Mouse (Mus musculus): ENCODE measurements around the gene Arhgef25. TPM values are rescaled to one million over a fixed set of nuclear protein-coding genes. Genes with fewer than 3 reads are reported as not detected.

The Arhgef25 gene
- 29.1 and 36.7 TPM in 2 replicates for polyA plus RNA-seq (2012; rRNA removed)

GRCm38 (mm10) chr10:127189651-127190381 is at the start of gene Arhgef25:
Gene Arhgef25, minus strand, starts transcription at chr10:127190083.
- Histone ChIP-seq H3K4me3 (replicated peaks; ENCODE audit: extremely low read depth, low read depth, low read length) (peak within 1 kb of the TSS; percentile 54), H3K4me1 (ENCODE audit: control insufficient read depth, insufficient read depth, low read length) (peaks cover 2% of the 10 kb centered on the region)
- DNase-seq, result peak; percentile 49
- 0 out of 2 replicates have a peak, but pooled peaks have one; percentile 7 for TF ChIP-seq POLR2A (IDR thresholded peaks at IDR 0.05; ENCODE audit: borderline replicate concordance, extremely low read depth, low read depth, low read length)
- TF ChIP-seq CTCF (IDR thresholded peaks at IDR 0.05; ENCODE audit: insufficient read depth, low read length), result no peak
- WGBS, result 12% methylated on average over 35 of the region's 35 CpGs

GRCm38 (mm10) chr10:127238241-127238824 is 48.5 kb upstream of the Arhgef25 start:
- H3K4me3 ChIP-seq (replicated peaks; ENCODE audit: extremely low read depth, low read depth, low read length), result no peak overlapping the region
- WGBS, result 69% methylated on average over 18 of the region's 18 CpGs
- DNase-seq, result no peak
- no peaks in the 10 kb centered on the region for H3K4me1 ChIP-seq (ENCODE audit: control insufficient read depth, insufficient read depth, low read length)
- TF ChIP-seq POLR2A (IDR thresholded peaks at IDR 0.05; ENCODE audit: borderline replicate concordance, extremely low read depth, low read depth, low read length) (no peak), CTCF (IDR thresholded peaks at IDR 0.05; ENCODE audit: insufficient read depth, low read length) (no peak)

- H3K4me3 ChIP-seq (replicated peaks; ENCODE audit: extremely low read depth, low read depth, low read length), result no peak overlapping the region
- DNase-seq, result no peak
- H3K4me1 ChIP-seq (ENCODE audit: control insufficient read depth, insufficient read depth, low read length), result no peaks in the 10 kb centered on the region
- TF ChIP-seq POLR2A (IDR thresholded peaks at IDR 0.05; ENCODE audit: borderline replicate concordance, extremely low read depth, low read depth, low read length) (no peak), CTCF (IDR thresholded peaks at IDR 0.05; ENCODE audit: insufficient read depth, low read length) (no peak)
- WGBS, result 44% methylated on average over 9 of the region's 9 CpGs
Observed at GRCm38 (mm10) chr10:127236541-127236940, 46.7 kb upstream of the Arhgef25 start.

DNA sequence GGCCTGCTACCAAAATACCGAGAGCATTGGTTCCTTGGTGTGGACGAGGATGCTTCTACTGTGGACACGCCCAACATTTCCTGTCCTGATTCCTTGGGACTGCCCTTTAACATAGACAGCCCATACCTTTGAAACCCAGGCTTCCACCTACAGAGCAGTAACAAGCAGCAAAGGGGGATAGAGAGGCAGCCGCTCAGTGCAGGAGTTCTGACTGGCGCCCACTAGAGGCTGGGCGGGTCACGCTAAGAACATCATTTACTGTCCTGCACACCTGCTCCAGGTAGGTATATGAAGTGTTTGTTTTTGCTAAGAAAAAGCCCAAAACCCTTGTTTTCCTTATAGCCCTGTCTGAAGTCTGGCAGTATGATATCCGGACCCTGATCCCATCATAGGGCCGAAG is 43.3 kb upstream of the Arhgef25 start:
- H3K4me3 ChIP-seq (replicated peaks; ENCODE audit: extremely low read depth, low read depth, low read length), result no peak overlapping the region
- TF ChIP-seq CTCF (IDR thresholded peaks at IDR 0.05; ENCODE audit: insufficient read depth, low read length), result 0 out of 2 replicates have a peak, but pooled peaks have one; percentile 20
- TF ChIP-seq POLR2A (IDR thresholded peaks at IDR 0.05; ENCODE audit: borderline replicate concordance, extremely low read depth, low read depth, low read length), result no peak
- 70% methylated on average over 9 of the region's 9 CpGs for WGBS
- DNase-seq, result no peak
- H3K4me1 ChIP-seq (ENCODE audit: control insufficient read depth, insufficient read depth, low read length), result no peaks in the 10 kb centered on the region

- WGBS, result 76% methylated on average over 14 of the region's 14 CpGs
- no peak for DNase-seq
- Histone ChIP-seq H3K4me3 (replicated peaks; ENCODE audit: extremely low read depth, low read depth, low read length) (no peak overlapping the region), H3K4me1 (ENCODE audit: control insufficient read depth, insufficient read depth, low read length) (no peaks in the 10 kb centered on the region)
- TF ChIP-seq CTCF (IDR thresholded peaks at IDR 0.05; ENCODE audit: insufficient read depth, low read length) (no peak), POLR2A (IDR thresholded peaks at IDR 0.05; ENCODE audit: borderline replicate concordance, extremely low read depth, low read depth, low read length) (no peak)
Observed at GRCm38 (mm10) chr10:127231741-127232140, 41.9 kb upstream of the Arhgef25 start.

DNA sequence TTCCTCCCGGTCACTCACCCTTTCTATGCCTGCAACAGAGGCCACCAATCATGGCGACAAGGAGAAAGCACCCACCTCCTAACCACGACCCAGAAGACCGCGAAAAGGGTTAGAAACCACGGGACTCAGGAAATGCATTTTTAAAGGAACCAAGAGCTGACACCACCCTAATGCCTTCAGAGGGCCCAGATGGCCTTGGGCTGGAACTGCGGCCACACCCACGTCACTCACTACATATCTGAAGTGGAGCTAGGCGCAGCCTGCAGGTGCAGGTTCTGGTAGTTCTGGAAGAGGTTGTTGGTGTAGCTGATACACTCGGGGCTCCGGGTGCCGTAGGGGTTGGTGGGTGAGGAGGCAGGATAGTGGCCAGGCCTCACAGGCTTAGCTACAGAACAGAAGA is 40.8 kb upstream of the Arhgef25 start:
- H3K4me1 ChIP-seq (ENCODE audit: control insufficient read depth, insufficient read depth, low read length), result no peaks in the 10 kb centered on the region

GRCm38 (mm10) chr10:127228897-127229296 is 39.0 kb upstream of the Arhgef25 start:
- TF ChIP-seq POLR2A (IDR thresholded peaks at IDR 0.05; ENCODE audit: borderline replicate concordance, extremely low read depth, low read depth, low read length) (no peak), CTCF (IDR thresholded peaks at IDR 0.05; ENCODE audit: insufficient read depth, low read length) (no peak)
- DNase-seq, result no peak
- 22% methylated on average over 4 of the region's 4 CpGs for WGBS
- Histone ChIP-seq H3K4me1 (ENCODE audit: control insufficient read depth, insufficient read depth, low read length) (no peaks in the 10 kb centered on the region), H3K4me3 (replicated peaks; ENCODE audit: extremely low read depth, low read depth, low read length) (no peak overlapping the region)

More for the DNA sequence above, 40.8 kb upstream of the Arhgef25 start:
- no peak overlapping the region for H3K4me3 ChIP-seq (replicated peaks; ENCODE audit: extremely low read depth, low read depth, low read length)
- WGBS, result 64% methylated on average over 12 of the region's 12 CpGs
- DNase-seq, result no peak
- TF ChIP-seq POLR2A (IDR thresholded peaks at IDR 0.05; ENCODE audit: borderline replicate concordance, extremely low read depth, low read depth, low read length), result no peak
- no peak for TF ChIP-seq CTCF (IDR thresholded peaks at IDR 0.05; ENCODE audit: insufficient read depth, low read length)

DNA sequence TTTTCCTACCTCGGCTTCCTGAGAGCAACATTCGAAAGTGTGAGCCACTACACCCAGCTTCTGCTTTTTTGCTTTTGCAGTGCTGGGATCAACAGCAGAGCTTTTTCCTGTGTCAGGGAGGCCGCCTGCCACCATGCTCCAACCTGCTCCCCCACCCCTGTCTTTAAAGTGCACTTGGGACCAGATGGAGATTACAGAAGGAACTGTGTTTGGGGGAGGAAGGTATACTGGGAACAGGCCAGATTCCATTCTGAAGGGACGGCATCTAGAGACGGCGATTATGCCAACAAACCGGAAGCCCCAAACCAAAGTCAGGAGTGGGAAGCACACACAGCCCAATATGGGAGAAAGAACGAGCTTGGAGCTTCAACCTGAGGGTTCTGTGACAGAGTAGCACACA is 37.3 kb upstream of the Arhgef25 start:
- Histone ChIP-seq H3K4me1 (ENCODE audit: control insufficient read depth, insufficient read depth, low read length) (no peaks in the 10 kb centered on the region), H3K4me3 (replicated peaks; ENCODE audit: extremely low read depth, low read depth, low read length) (no peak overlapping the region)
- TF ChIP-seq CTCF (IDR thresholded peaks at IDR 0.05; ENCODE audit: insufficient read depth, low read length) (no peak), POLR2A (IDR thresholded peaks at IDR 0.05; ENCODE audit: borderline replicate concordance, extremely low read depth, low read depth, low read length) (no peak)
- no peak for DNase-seq
- 74% methylated on average over 8 of the region's 8 CpGs for WGBS

- TF ChIP-seq POLR2A (IDR thresholded peaks at IDR 0.05; ENCODE audit: borderline replicate concordance, extremely low read depth, low read depth, low read length) (no peak), CTCF (IDR thresholded peaks at IDR 0.05; ENCODE audit: insufficient read depth, low read length) (peak; percentile 50)
- Histone ChIP-seq H3K4me3 (replicated peaks; ENCODE audit: extremely low read depth, low read depth, low read length) (no peak overlapping the region), H3K4me1 (ENCODE audit: control insufficient read depth, insufficient read depth, low read length) (no peaks in the 10 kb centered on the region)
- no peak for DNase-seq
- 68% methylated on average over 8 of the region's 8 CpGs for WGBS
Observed at GRCm38 (mm10) chr10:127226318-127226895, 36.5 kb upstream of the Arhgef25 start.
